Comparison of ENCODE assay signal across 8 mouse cellular contexts in genomic region chr10:58446384-58447279, GRCm38 (mm10). TPM values are rescaled to one million over a fixed set of nuclear protein-coding genes. Genes with fewer than 3 reads are reported as not detected.
DNase-seq lines count a peak whose midpoint lies in the region; ATAC-seq lines count a peak whose summit lies in the region.

Gene Ranbp2 (plus strand): TSS chr10:58446920.

- DNase-seq in adipocyte (ENCODE audit: low spot score), result peak; percentile 96
- peak; percentile 99 for DNase-seq in embryo, embryonic 10 days (ENCODE audit: low spot score)
- DNase-seq in gastrocnemius, postnatal 10 days, result peak; percentile 98
- peak; percentile 98 for DNase-seq in induced T-regulatory cell, adult 2 months (ENCODE audit: low read depth)
- peak; percentile 96 to 97 for DNase-seq in left cerebral cortex, adult 9 months (ENCODE audit: low spot score in 2 of 2)
- peak; percentile 99 for DNase-seq in right cerebral cortex, postnatal 14 days
- peak; percentile 94 to 98 for DNase-seq in urinary bladder, postnatal 36 days (ENCODE audit: low spot score in 2 of 2)

- peak; percentile 76 for ATAC-seq in megakaryocyte progenitor cell, adult 5-6 weeks (replicated peaks; ENCODE audit: poor library complexity)

RNA-seq across cellular contexts. Expression of gene Ranbp2, which starts in this region (rescaled TPM):
- total RNA-seq in gastrocnemius, postnatal 10 days (2021), result 10 to 100 TPM; 52.6 to 59.6 TPM
- total RNA-seq in megakaryocyte progenitor cell, adult 5-6 weeks (2015), result 158 and 161 TPM in 2 replicates
- total RNA-seq in megakaryocyte progenitor cell, adult 5-6 weeks (2017), result 177 and 233 TPM in 2 replicates

Comparison
In these comparisons a context has a peak if more than half of its experiments do, and no peak if none do; other contexts are left out.
1. Peak in every context shown above with its lines: DNase-seq and ATAC-seq.